Mouse (Mus musculus) bone marrow macrophage, adult 2 months (primary cell): ENCODE data around the gene Pabpc4.

ENCODE experiments used
- CTCF ChIP-seq: IDR thresholded peaks from 2 replicates; pipeline ENCODE4 v1.5.1; 2012; ENCODE audit warnings: low read depth, mild to moderate bottlenecking, low read length, moderate library complexity
- POLR2A ChIP-seq: IDR thresholded peaks from 2 replicates; pipeline ENCODE4 v1.6.1; 2012; ENCODE audit warnings: mild to moderate bottlenecking, low read depth, low read length, borderline replicate concordance

DNA sequence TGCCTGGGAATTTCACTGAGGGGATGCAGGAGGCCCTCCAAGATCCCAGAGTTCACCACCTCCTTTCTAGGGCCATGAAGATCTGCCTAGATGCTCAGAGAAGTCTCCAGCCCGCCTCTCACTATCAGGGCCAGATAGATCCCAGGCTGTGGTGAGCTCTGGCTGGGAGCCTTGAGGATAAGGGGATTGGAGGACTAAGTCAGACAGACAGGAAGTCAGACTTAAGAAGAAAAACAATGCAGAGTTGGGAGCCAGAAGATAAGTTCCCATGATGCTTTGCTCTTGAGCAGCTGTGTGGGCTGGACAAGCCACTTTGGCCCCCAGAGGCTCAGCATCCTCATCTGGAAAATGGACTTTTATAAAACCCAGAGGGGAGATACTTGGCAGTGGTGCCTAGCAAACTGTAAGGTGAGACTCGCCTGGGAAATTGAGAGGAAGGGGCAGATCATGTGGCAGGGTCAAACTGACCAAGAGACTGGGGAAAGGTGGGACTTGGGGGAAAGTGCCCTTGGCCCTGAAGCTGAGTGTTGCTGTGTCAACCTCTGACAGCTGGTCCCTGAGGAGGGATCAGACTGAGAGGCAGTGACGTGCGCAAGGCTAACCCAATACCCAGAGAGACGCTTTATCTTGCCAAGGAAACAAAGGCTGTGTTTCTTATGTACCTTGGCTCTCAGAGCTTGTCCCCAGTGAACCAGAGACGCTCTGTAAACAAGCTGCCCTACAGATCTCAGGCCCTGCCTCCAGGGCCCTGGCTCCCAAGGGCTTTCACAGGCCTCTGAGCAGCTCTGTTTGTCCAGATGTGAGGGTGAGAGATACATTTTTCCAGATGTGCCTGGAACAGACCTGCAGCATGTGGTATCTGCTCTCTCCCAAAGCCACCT, 24.5 kb upstream of the Pabpc4 start:
- TF ChIP-seq CTCF, result no peak
- no peak for TF ChIP-seq POLR2A
